Mouse (Mus musculus) A20 (cell line): Measurements from ENCODE around the gene Bbc3.

Experiments used
- DNase-seq: peaks from one replicate; pipeline ENCODE4 v3.0.0-alpha.2; 2011; ENCODE audit warnings: low read depth, low spot score

Bbc3 gene

DNA sequence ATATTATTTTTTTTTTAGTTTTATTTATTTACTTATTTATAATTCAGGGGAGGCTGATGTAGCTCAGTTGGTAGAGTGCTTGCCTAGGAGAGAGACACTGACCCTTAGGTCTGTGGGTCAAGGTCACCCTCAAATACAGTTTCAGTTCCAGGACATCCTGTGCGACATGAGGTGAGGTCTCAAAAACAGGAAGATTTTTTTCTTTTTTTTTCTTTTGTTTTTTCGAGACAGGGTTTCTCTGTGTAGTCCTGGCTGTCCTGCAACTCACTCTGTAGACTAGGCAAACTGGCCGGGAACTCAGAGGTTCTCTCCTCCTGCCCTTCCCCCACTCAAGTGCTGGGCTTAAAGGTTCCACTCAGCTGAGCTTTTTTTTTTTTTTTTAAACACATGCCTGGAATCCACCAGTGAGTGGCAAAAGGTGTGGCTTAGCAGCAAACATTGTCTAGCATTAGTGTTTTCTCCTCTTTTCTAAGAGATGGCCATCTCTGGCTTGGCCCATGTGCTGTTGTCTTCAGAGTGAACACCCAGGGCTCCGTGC, 7.1 kb downstream of the Bbc3 start:
- no peak for DNase-seq

- no peak for DNase-seq
Observed at GRCm38 (mm10) chr7:16317094-16317493, 8.9 kb downstream of the Bbc3 start.

DNA sequence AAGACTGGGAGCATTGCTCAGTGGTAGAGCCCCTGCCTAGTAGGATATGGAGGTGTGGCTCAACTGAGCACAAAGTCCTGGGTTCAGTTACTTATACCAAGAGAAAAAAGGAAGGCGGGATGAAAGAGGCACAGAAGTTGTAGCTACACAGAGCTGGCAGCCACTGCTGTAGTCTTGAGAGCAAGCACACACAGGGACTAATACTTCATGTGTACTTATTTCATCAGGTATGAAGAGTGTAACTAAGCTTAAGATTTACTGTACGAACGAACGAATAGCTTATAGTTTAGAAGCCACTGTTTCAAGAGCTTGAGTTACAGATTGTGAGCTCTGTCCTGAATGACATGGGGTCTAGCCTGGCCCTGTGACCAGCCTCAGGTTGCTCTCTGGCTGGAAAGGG, 11.0 kb downstream of the Bbc3 start:
- no peak for DNase-seq

DNA sequence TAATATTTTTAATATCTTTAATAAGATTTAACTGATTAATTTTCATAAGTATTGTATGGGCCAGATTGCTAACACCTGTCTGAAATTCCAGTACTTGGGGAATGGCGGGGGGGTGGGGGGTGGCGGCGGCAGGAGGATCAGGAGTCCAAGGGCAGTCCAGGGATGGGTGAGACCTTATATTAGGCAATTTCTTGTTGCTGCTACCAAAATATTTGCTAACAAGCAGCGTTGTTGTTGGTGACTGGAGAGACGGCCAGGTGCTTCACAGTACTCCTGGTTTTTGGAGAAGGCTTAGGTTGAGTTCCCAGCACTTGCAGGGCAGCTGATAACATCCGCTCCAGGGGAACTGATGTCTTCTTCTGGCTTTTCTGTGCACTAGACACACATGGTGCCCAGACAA, 12.3 kb downstream of the Bbc3 start:
- no peak for DNase-seq

DNA sequence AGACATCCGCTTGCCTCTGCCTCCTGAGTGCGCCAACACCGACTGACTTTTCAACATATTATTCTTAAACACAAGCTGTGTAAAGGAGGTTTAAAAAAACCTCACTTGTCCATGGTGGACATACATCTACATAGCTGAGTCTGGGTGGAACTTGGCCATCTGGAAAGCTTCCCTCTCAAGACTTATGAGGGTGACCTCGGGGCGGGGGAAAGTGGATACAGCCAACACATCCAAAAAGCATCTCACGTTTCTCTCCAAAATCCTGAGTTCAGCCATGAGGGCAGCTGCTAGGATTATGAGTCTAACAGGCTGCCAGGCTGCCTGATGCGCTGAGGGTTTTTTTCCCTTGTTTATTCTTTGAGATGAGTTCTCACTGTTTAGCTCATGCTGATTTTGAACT, 16.5 kb downstream of the Bbc3 start:
- DNase-seq: no peak

GRCm38 (mm10) chr7:16325920-16326606, 17.9 kb downstream of the Bbc3 start:
- peak; percentile 77 for DNase-seq

DNA sequence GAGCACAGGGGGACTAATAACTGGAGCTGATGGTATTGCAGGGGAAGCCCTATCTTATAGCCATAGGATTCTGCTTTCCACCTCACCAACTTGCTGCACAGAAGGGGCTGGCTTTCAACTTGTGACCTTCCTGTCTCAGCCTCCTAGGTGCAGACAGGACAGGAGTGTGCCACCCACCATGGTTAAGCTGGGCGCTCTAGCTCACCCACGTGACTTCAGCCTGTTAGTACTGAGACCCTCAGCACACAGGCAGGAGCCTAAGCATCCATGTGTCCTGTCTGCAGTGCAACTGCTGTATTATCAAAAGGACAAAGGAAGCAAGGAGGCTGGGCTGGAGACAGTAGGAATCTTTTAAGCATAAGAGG, 18.4 kb downstream of the Bbc3 start:
- no peak for DNase-seq

GRCm38 (mm10) chr7:16329146-16329545, 21.0 kb downstream of the Bbc3 start:
- no peak for DNase-seq

DNA sequence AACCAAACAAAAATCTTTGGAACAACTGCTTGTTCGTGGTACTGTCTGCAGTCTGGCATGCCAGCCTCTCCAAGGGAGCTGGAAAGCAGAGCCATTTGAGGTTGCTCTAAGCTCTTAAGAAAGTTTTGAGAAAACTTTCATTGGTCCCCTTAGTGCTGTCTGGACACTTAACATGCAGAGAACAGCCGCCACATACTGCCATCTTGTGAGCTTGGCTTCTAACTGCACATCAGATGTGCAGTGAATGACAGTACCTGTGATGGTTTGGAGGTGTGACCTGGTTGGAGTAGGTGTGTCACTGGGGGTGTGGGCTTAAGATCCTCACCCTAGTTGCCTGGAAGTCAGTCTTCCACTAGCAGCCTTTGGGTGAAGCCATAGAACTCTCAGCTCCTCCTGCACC, 29.5 kb downstream of the Bbc3 start:
- peak; percentile 31 for DNase-seq

DNA sequence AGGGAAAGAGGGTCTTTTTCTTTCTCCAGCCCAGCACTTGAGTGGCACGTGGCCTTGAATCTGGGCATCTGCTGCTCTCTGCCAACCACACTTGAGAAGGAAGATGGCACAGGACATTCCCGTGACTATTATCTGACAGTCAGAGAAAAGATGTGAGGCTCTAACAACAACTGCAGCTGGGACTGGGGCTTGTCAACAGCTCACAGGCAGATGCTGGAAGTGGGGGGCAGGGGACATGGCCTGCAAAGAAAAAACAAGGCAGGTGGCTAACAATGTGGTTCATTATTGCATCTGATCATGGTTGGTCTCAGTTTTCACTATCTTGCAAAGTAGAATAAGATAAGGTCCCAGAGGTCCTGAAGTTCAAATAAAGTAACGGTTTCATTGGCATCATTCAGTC, 36.4 kb downstream of the Bbc3 start:
- no peak for DNase-seq

- DNase-seq: no peak
Observed at GRCm38 (mm10) chr7:16345297-16345696, 37.1 kb downstream of the Bbc3 start.

GRCm38 (mm10) chr7:16349999-16350398, 41.8 kb downstream of the Bbc3 start:
- no peak for DNase-seq

DNA sequence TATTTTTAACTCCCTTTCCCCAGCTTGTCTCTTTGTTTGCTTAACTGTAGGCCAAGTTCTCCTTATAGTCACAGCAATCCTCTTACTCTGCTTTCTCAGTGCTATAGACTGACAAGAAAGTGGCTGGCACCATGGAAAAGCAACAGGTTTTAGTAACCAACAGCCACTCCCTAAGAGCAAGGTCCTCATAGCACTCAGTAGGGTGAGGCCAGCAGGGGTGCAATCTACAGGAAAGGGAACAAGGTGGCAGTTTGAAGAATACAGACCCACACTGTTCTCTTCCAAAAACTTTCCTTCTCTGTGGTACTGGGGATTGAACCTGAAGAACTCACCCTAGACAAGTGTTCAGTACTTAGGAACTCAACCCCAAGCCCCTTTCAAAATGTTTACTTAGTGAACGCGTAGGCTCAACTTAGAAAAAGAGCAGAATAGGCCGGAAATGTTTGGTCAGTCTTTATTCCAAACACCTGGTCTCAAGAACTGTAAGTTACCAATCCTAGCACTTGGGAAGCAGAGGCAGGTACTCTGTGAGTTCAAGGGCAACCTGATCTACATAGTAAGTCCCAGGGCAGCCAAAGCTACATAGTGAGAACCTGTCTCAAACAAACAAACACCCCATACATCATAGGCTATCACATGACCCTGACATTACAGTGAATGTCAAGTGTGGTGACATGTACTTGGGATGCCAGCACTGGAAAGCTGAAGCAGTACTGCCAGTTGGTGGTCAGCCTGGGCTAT, 47.8 kb downstream of the Bbc3 start:
- DNase-seq: no peak

- DNase-seq: no peak
Observed at GRCm38 (mm10) chr7:16357602-16358001, 49.4 kb downstream of the Bbc3 start.

DNA sequence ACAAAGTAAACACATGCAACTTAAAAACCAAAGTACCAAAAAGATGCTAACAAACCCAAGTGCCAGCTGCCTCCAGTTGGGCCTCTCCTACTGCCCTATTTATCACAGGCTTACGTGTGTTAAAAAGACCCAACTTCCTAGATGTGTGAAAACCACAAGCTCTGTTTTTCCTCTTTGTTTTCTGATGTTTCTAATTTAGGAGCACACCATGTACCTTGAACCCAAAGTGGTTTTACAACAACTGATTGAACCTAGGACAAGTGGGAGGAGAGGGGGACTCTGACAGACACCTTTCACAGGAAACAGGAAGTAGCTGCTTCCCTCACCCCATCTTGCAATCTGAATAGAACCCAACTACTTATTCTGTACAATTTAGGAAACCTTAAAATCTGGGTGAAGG, 56.1 kb downstream of the Bbc3 start:
- peak; percentile 29 for DNase-seq

DNA sequence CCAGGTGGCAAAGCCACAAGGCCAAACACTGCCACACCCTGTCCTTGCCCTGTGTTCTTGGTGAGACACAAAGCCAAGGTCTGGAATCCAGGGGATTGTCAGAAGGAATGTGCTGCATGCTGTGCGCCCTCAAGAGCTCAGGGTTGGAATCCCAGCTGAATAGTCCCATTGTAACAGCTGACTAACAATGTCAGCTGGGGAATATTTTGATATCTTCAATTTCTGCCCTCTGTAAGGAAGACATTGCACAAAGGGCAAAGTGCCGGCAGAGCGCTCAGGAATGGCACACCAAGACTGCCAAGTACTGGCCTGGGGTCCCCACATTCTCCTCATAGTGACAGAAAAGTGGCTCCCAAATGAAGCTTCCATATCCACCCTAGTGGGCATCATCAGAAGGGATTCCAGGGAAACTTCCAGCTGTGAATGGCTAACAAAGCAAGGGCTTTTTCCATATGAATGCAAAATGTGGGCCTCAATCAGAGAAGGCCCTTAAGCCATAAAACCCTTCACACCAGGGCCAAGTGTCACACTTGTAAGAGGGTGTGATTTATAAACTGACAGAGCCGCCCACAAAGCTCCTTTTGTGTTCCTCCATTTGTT, 56.8 kb downstream of the Bbc3 start:
- DNase-seq: no peak

- DNase-seq: no peak
Observed at GRCm38 (mm10) chr7:16366133-16366646, 58.0 kb downstream of the Bbc3 start.

DNA sequence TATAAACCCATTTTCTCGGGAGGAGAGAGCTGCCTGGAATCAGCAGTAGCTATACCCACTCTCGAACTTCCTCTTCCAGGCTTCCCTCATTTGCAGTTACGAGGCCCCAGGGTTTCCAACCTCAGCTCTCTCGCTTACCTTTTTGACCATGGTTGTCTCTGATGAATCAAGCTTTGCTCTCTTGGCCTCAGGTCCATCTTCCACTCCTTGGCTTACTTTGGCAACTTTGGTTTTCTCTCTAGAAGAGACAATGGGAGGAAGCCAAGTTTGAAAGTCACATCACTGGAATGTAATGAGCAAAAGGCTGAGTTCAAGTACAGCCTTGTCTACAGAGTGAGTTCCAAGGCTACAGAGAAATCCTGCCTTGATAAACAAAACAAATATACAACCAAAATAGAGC, 58.5 kb downstream of the Bbc3 start:
- DNase-seq: no peak
